Mouse (Mus musculus): ENCODE results near the gene Iqgap2.

GRCm38 (mm10) chr13:95639336-95640116, 252.2 kb downstream of the Iqgap2 start:
- TF ChIP-seq CTCF (IDR thresholded peaks at IDR 0.05) (no peak), EP300 (IDR thresholded peaks at IDR 0.05; ENCODE audit: insufficient read depth, low read depth, low read length) (no peak), POLR2A (IDR thresholded peaks at IDR 0.05; ENCODE audit: insufficient read depth, low read depth, low read length) (no peak)

Data from heart, adult 2 months (tissue).